Mouse (Mus musculus) forebrain, embryonic 14.5 days (tissue): ENCODE data around the gene Cd36. TPM values are rescaled to one million over a fixed set of nuclear protein-coding genes. Genes with fewer than 3 reads are reported as not detected.
"Not testable (repeated sequence)": the region's sequence is repeated elsewhere in the genome, so short reads cannot be mapped to it uniquely, and the experiment has no call there.

Source experiments
- ATAC-seq: fragments of 200-750 bp; cut with Nextera tagmentation; 2 replicates; pipeline ENCODE4 v1.8.0; 2017; ENCODE audit warnings: mild to moderate bottlenecking, moderate library complexity
- DNase-seq: peaks from one replicate; pipeline ENCODE4 v3.0.0-alpha.2; 2015; ENCODE audit warnings: low spot score
- H3K27ac ChIP-seq: fragments of 300-500 bp; sonication (generic); 2 replicates; pipeline ENCODE4 v1.5.1; 2014; ENCODE audit warnings: low read depth, mild to moderate bottlenecking, control low read depth, low read length, moderate library complexity
- H3K27me3 ChIP-seq: fragments of 300-500 bp; sonication (generic); replicated peaks from 2 replicates; pipeline ENCODE4 v1.6.1; 2014; ENCODE audit warnings: low read length, control low read depth, mixed read lengths; ENCODE audit not compliant: control insufficient read depth, insufficient read depth
- H3K36me3 ChIP-seq: fragments of 300-500 bp; sonication (generic); 2 replicates; pipeline ENCODE4 v1.6.1; 2014; ENCODE audit warnings: low read length, control low read depth; ENCODE audit not compliant: control insufficient read depth, insufficient read depth
- H3K4me1 ChIP-seq: fragments of 300-500 bp; sonication (generic); 2 replicates; pipeline ENCODE4 v1.6.1; 2014; ENCODE audit warnings: antibody characterized with exemption, low read length, control low read depth; ENCODE audit not compliant: control insufficient read depth, insufficient read depth
- H3K4me2 ChIP-seq: fragments of 300-500 bp; sonication (generic); 2 replicates; pipeline ENCODE4 v1.6.1; 2014; ENCODE audit warnings: mild to moderate bottlenecking, control low read depth, low read length
- H3K4me3 ChIP-seq: fragments of 300-500 bp; sonication (generic); 2 replicates; pipeline ENCODE4 v1.5.1; 2014; ENCODE audit warnings: low read depth, low read length, control low read depth
- H3K9ac ChIP-seq: fragments of 300-500 bp; sonication (generic); 2 replicates; pipeline ENCODE4 v1.6.1; 2014; ENCODE audit warnings: mild to moderate bottlenecking, low read length, control low read depth, moderate library complexity
- H3K9me3 ChIP-seq: fragments of 300-500 bp; sonication (generic); replicated peaks from 2 replicates; pipeline ENCODE4 v1.6.1; 2016; ENCODE audit warnings: low read length, control low read depth, mixed read lengths; ENCODE audit not compliant: control insufficient read depth
- WGBS: fragments of 180-500 bp; shearing (Covaris S2); extraction: QIAGEN DNeasy Blood & Tissue Kit; methylation state at CpG from one replicate; pipeline ENCODE4 v1.1.7; 2014; 5-methylcytosine and 5-hydroxymethylcytosine counted together
- polyA plus RNA-seq: library from polyadenylated mRNA; unstranded; fragments of >200 nt; fragmentation: Nextera tagmentation; extraction: Ambion mirVana; gene quantifications from 2 replicates; pipeline ENCODE4 v1.2.1, GENCODE M21; 2014

Cd36 gene
- polyA plus RNA-seq, 1 experiment from 2014 or later, result 1.5 TPM

DNA sequence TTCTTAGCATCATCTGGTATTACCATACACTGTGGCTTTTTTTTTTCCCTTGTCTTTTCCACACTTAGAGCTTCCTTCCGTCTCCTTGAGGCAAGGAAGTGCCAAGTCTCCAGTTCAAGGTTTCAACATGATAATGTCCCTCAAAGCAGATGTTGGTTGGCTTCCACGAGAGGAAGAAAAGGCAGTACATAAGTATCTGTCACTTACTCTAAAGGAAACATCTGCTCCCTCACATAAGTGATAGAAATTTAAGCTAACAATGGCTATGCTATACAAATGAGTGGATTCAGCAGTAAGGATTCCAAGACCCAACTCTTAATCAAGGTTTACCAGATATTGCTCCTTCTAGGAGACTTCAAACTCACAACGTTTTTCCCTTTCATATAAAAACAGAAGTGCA, 10.3 kb upstream of the Cd36 start:
- H3K9ac ChIP-seq, result no peak overlapping the region
- no peak for ATAC-seq
- whole genome bisulfite sequencing, result 77% methylated on average over 3 of the region's 3 CpGs

GRCm38 (mm10) chr5:17897641-17898040, 9.0 kb upstream of the Cd36 start:
- H3K9me3 ChIP-seq, ATAC-seq, H3K4me3 ChIP-seq, H3K9ac ChIP-seq, DNase-seq, H3K4me2 ChIP-seq, H3K27me3 ChIP-seq, H3K4me1 ChIP-seq, H3K36me3 ChIP-seq, H3K27ac ChIP-seq: not testable (repeated sequence)
- 93% methylated on average over 5 of the region's 5 CpGs for whole genome bisulfite sequencing

More for the DNA sequence above, 10.3 kb upstream of the Cd36 start:
- Histone ChIP-seq H3K4me3 (no peak overlapping the region), H3K27ac (no peak overlapping the region), H3K36me3 (no peaks in the 10 kb centered on the region), H3K27me3 (no peaks in the 10 kb centered on the region), H3K4me2 (no peak overlapping the region), H3K4me1 (no peaks in the 10 kb centered on the region), H3K9me3 (no peaks in the 10 kb centered on the region)
- no peak for DNase-seq

- 70% methylated on average over 2 of the region's 2 CpGs for WGBS
- no peak for ATAC-seq
- DNase-seq, result no peak
Observed at GRCm38 (mm10) chr5:17893577-17894172, 5.1 kb upstream of the Cd36 start.

GRCm38 (mm10) chr5:17889291-17889690, 690 bp upstream of the Cd36 start:
- Histone ChIP-seq H3K9ac (no peak overlapping the region), H3K4me1 (no peaks in the 10 kb centered on the region), H3K9me3 (no peaks in the 10 kb centered on the region), H3K36me3 (no peaks in the 10 kb centered on the region), H3K4me3 (no peak overlapping the region), H3K27me3 (no peaks in the 10 kb centered on the region), H3K27ac (no peak overlapping the region), H3K4me2 (no peak overlapping the region)
- DNase-seq (no peak), ATAC-seq (no peak)
- WGBS, result 73% methylated on average over 1 of the region's 1 CpGs

More at GRCm38 (mm10) chr5:17893577-17894172, 5.1 kb upstream of the Cd36 start:
- no peaks in the 10 kb centered on the region for H3K36me3 ChIP-seq
- H3K9ac ChIP-seq, result no peak overlapping the region
- no peak overlapping the region for H3K4me3 ChIP-seq
- H3K27me3 ChIP-seq, result no peaks in the 10 kb centered on the region
- H3K4me2 ChIP-seq, result no peak overlapping the region
- no peaks in the 10 kb centered on the region for H3K4me1 ChIP-seq
- no peaks in the 10 kb centered on the region for H3K9me3 ChIP-seq
- H3K27ac ChIP-seq, result no peak overlapping the region

DNA sequence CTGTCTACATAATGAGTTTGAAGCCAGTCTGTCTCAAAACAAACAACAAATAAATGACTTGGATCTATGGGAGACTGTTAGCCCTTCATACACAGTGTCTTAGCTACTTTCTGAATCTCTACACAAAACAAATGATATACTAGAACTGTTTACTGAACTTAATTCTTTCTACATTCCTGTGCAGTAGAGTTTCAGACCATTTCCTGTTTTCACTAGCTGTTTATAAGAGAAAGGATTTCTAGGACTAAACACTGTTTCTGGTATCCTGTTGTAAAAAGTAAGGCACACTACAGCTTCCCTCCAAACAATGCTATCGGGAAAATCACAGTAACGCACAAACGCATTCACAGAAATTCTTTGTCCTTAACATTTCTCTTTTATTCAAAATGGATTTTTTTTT, 2.2 kb downstream of the Cd36 start:
- WGBS, result 91% methylated on average over 3 of the region's 3 CpGs
- DNase-seq (no peak), ATAC-seq (no peak)
- no peak overlapping the region for H3K4me3 ChIP-seq
- H3K36me3 ChIP-seq, result no peaks in the 10 kb centered on the region
- H3K27me3 ChIP-seq, result no peaks in the 10 kb centered on the region
- H3K4me1 ChIP-seq, result no peaks in the 10 kb centered on the region
- H3K9me3 ChIP-seq, result no peaks in the 10 kb centered on the region
- no peak overlapping the region for H3K9ac ChIP-seq
- no peak overlapping the region for H3K27ac ChIP-seq
- H3K4me2 ChIP-seq, result no peak overlapping the region

DNA sequence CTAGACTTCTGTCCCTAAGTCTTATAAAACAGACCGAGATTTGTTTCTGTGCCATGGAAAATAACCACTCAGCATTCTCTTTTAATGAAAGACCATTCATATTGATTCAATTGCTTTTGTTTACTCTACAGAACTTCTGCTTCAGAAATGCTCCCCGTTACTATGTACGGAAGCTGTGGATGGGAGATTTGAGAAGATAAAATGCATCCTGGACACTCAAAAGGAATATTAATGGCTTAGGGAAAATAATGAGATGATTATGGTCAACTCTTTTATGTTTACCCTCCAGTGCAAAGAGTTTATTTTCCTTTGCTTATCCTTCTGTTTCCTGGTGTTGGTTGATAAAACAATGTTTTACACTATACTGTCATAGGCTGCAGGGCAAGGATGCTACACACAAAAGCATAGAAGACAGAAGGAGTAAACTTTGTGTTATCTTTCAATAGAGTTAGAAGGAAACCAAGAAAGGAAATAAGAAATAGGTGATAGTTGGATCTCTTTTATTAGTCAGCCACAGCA, 5.2 kb downstream of the Cd36 start:
- Histone ChIP-seq H3K4me1 (no peaks in the 10 kb centered on the region), H3K27me3 (no peaks in the 10 kb centered on the region), H3K9me3 (no peaks in the 10 kb centered on the region), H3K27ac (no peak overlapping the region), H3K9ac (no peak overlapping the region), H3K4me2 (no peak overlapping the region), H3K4me3 (no peak overlapping the region), H3K36me3 (no peaks in the 10 kb centered on the region)
- DNase-seq, result no peak
- 60% methylated on average over 3 of the region's 3 CpGs for WGBS
- no peak for ATAC-seq

GRCm38 (mm10) chr5:17881542-17881896, 7.1 kb downstream of the Cd36 start:
- Histone ChIP-seq H3K27ac (no peak overlapping the region), H3K27me3 (no peaks in the 10 kb centered on the region), H3K9ac (no peak overlapping the region), H3K4me3 (no peak overlapping the region), H3K4me2 (no peak overlapping the region), H3K4me1 (no peaks in the 10 kb centered on the region), H3K9me3 (no peaks in the 10 kb centered on the region), H3K36me3 (no peaks in the 10 kb centered on the region)
- WGBS, result 81% methylated on average over 2 of the region's 2 CpGs
- ATAC-seq (no peak), DNase-seq (no peak)

DNA sequence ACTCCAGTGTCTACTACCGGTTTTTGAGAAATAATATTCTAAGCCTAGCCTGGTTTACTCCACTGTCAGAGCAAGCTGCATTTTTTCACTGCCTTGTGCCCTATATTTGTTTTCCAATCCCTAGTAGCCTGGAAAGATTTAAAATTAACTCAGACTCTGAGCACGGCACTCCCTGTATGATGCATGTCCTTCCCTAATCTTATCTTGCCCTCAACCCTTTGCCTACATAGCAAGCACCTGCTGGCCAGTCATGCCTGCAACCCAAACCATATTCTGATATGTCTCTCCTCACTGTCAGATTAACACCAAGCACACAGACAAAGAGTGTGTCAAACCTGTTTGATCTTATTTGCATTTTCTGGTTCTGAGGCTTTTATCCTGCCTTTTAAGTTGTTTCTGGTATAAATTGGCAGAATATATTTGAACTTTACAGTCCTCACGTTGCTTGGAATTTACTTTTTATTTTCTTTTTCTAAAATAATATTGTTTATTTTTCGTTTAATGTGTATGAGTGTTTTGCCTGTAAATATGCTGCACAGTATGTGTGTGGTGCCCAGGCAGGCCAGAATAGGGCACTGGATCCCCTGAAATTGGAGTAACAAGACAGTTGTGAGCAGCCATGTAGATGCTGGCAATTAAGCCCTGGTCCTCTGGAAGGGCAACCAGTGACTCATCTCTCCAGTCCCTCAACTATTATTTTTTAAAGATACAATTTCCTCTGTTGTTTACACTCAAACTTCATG, 7.6 kb downstream of the Cd36 start:
- no peaks in the 10 kb centered on the region for H3K27me3 ChIP-seq

GRCm38 (mm10) chr5:17879924-17880323, 8.7 kb downstream of the Cd36 start:
- no peak overlapping the region for H3K4me2 ChIP-seq
- DNase-seq (no peak), ATAC-seq (no peak)
- H3K9ac ChIP-seq, result no peak overlapping the region
- H3K9me3 ChIP-seq, result no peaks in the 10 kb centered on the region
- no peaks in the 10 kb centered on the region for H3K36me3 ChIP-seq
- H3K4me1 ChIP-seq, result no peaks in the 10 kb centered on the region
- no peak overlapping the region for H3K27ac ChIP-seq
- H3K4me3 ChIP-seq, result no peak overlapping the region
- H3K27me3 ChIP-seq, result no peaks in the 10 kb centered on the region
- WGBS, result 8% methylated on average over 1 of the region's 1 CpGs

More for the DNA sequence above, 7.6 kb downstream of the Cd36 start:
- no peak for ATAC-seq
- 85% methylated on average over 4 of the region's 4 CpGs for WGBS
- H3K9me3 ChIP-seq, result no peaks in the 10 kb centered on the region
- H3K9ac ChIP-seq, result no peak overlapping the region
- H3K4me3 ChIP-seq, result no peak overlapping the region
- H3K4me1 ChIP-seq, result no peaks in the 10 kb centered on the region
- no peak for DNase-seq
- H3K27ac ChIP-seq, result no peak overlapping the region
- H3K36me3 ChIP-seq, result no peaks in the 10 kb centered on the region
- no peak overlapping the region for H3K4me2 ChIP-seq
